Mouse (Mus musculus) kidney, postnatal 0 days (tissue): ENCODE measurements at regions not wholly inside any gene's neighbourhood (a gene's known extent, or its start where the extent isn't known, plus 50 kb on each side); places are given as distances from the start of the nearest gene placed in this dataset.

Experiments
- ATAC-seq: fragments of 200-750 bp; cut with Nextera tagmentation; replicated peaks from 2 replicates; pipeline ENCODE4 v1.8.0; 2017; ENCODE audit warnings: low read depth, moderate number of reproducible peaks, moderate TSS enrichment, moderate library complexity; ENCODE audit not compliant: low FRiP score
- DNase-seq: peaks from one replicate; pipeline ENCODE4 v3.0.0-alpha.2; 2016; ENCODE audit warnings: low spot score
- H3K27ac ChIP-seq: fragments of 300-500 bp; sonication (generic); 2 replicates; pipeline ENCODE4 v1.5.1; 2014; ENCODE audit warnings: mild to moderate bottlenecking
- H3K27me3 ChIP-seq: fragments of 300-500 bp; sonication (generic); 2 replicates; pipeline ENCODE4 v1.6.1; 2014; ENCODE audit warnings: low read length, mixed read lengths; ENCODE audit not compliant: insufficient read depth
- H3K36me3 ChIP-seq: fragments of 300-500 bp; sonication (generic); 2 replicates; pipeline ENCODE4 v1.6.1; 2014; ENCODE audit warnings: low read length, mixed read lengths; ENCODE audit not compliant: insufficient read depth
- H3K4me1 ChIP-seq: fragments of 300-500 bp; sonication (generic); replicated peaks from 2 replicates; pipeline ENCODE4 v1.6.1; 2014; ENCODE audit warnings: antibody characterized with exemption, low read length, mixed read lengths; ENCODE audit not compliant: insufficient read depth
- H3K4me2 ChIP-seq: fragments of 300-500 bp; sonication (generic); 2 replicates; pipeline ENCODE4 v1.6.1; 2014; ENCODE audit warnings: mild to moderate bottlenecking, low read length, moderate library complexity, mixed read lengths
- H3K4me3 ChIP-seq: fragments of 300-500 bp; sonication (generic); replicated peaks from 2 replicates; pipeline ENCODE4 v1.5.1; 2014; ENCODE audit warnings: low read depth, low read length
- H3K9ac ChIP-seq: fragments of 300-500 bp; sonication (generic); 2 replicates; pipeline ENCODE4 v1.6.1; 2014; ENCODE audit warnings: low read depth, low read length
- H3K9me3 ChIP-seq: fragments of 300-500 bp; sonication (generic); replicated peaks from 2 replicates; pipeline ENCODE4 v1.6.1; 2016; ENCODE audit warnings: low read length, inconsistent platforms, mixed read lengths
- CTCF ChIP-seq: IDR thresholded peaks from 2 replicates; pipeline ENCODE4 v1.5.1; 2016; ENCODE audit warnings: antibody characterized with exemption, low read depth, mild to moderate bottlenecking, moderate library complexity
- WGBS: fragments of 180-500 bp; shearing (Covaris S2); extraction: QIAGEN DNeasy Blood & Tissue Kit; methylation state at CpG from one replicate; pipeline ENCODE4 v1.1.7; 2014; 5-methylcytosine and 5-hydroxymethylcytosine counted together

- Histone ChIP-seq H3K27me3 (no peaks in the 10 kb centered on the region), H3K4me3 (no peak overlapping the region), H3K9ac (no peak overlapping the region), H3K4me2 (no peak overlapping the region), H3K9me3 (no peaks in the 10 kb centered on the region), H3K27ac (no peak overlapping the region), H3K36me3 (no peaks in the 10 kb centered on the region), H3K4me1 (no peaks in the 10 kb centered on the region)
- peak; percentile 75 for TF ChIP-seq CTCF
- peak; percentile 80 for DNase-seq
- 21% methylated on average over 4 of the region's 4 CpGs for WGBS
- ATAC-seq, result no peak
These were observed 85.9 kb upstream of the Rxylt1 start for GRCm38 (mm10) chr10:122183025-122183424.

GRCm38 (mm10) chr10:122149038-122149437 lies 51.9 kb upstream of the Rxylt1 start:
- Histone ChIP-seq H3K4me2 (no peak overlapping the region), H3K9me3 (no peaks in the 10 kb centered on the region), H3K36me3 (no peaks in the 10 kb centered on the region), H3K9ac (no peak overlapping the region), H3K4me1 (no peaks in the 10 kb centered on the region), H3K4me3 (no peak overlapping the region), H3K27me3 (no peaks in the 10 kb centered on the region), H3K27ac (no peak overlapping the region)
- no peak for TF ChIP-seq CTCF
- WGBS, result 76% methylated on average over 12 of the region's 12 CpGs
- ATAC-seq (no peak), DNase-seq (no peak)

GRCm38 (mm10) chr10:122148609-122149008 lies 51.4 kb upstream of the Rxylt1 start:
- no peak for DNase-seq
- H3K9ac ChIP-seq, result no peak overlapping the region
- 89% methylated on average over 4 of the region's 4 CpGs for WGBS

More at GRCm38 (mm10) chr10:122148609-122149008, 51.4 kb upstream of the Rxylt1 start:
- H3K4me3 ChIP-seq, result no peak overlapping the region
- H3K27ac ChIP-seq, result no peak overlapping the region
- H3K9me3 ChIP-seq, result no peaks in the 10 kb centered on the region
- H3K27me3 ChIP-seq, result no peaks in the 10 kb centered on the region
- no peak for TF ChIP-seq CTCF
- H3K4me2 ChIP-seq, result no peak overlapping the region
- H3K36me3 ChIP-seq, result no peaks in the 10 kb centered on the region
- H3K4me1 ChIP-seq, result no peaks in the 10 kb centered on the region
- ATAC-seq, result no peak
